Mouse (Mus musculus) midbrain, postnatal 0 days (tissue): ENCODE results near the gene Tmem42. TPM values are rescaled to one million over a fixed set of nuclear protein-coding genes. Genes with fewer than 3 reads are reported as not detected.

Source experiments
- ATAC-seq: fragments of 200-750 bp; cut with Nextera tagmentation; 2 replicates; pipeline ENCODE4 v1.8.0; 2017; ENCODE audit warnings: moderate number of reproducible peaks, mild to moderate bottlenecking, moderate TSS enrichment, moderate library complexity; ENCODE audit not compliant: low FRiP score
- DNase-seq: peaks from one replicate; pipeline ENCODE4 v3.0.0-alpha.2; 2015; ENCODE audit warnings: low spot score
- H3K27ac ChIP-seq: fragments of 300-500 bp; sonication (generic); 2 replicates; pipeline ENCODE4 v1.5.1; 2014; ENCODE audit warnings: low read depth, mild to moderate bottlenecking, low read length, mixed read lengths
- H3K27me3 ChIP-seq: fragments of 300-500 bp; sonication (generic); 2 replicates; pipeline ENCODE4 v1.6.1; 2014; ENCODE audit warnings: low read length, control low read depth, mixed read lengths; ENCODE audit not compliant: insufficient read depth
- H3K36me3 ChIP-seq: fragments of 300-500 bp; sonication (generic); 2 replicates; pipeline ENCODE4 v1.6.1; 2014; ENCODE audit warnings: low read length, control low read depth, mixed read lengths; ENCODE audit not compliant: insufficient read depth
- H3K4me1 ChIP-seq: fragments of 300-500 bp; sonication (generic); 2 replicates; pipeline ENCODE4 v1.6.1; 2014; ENCODE audit warnings: mild to moderate bottlenecking, control low read depth, antibody characterized with exemption, low read length, mixed read lengths; ENCODE audit not compliant: insufficient read depth
- H3K4me2 ChIP-seq: fragments of 300-500 bp; sonication (generic); 2 replicates; pipeline ENCODE4 v1.6.1; 2014; ENCODE audit warnings: low read depth, mild to moderate bottlenecking, low read length, mixed read lengths; ENCODE audit not compliant: poor library complexity, severe bottlenecking
- H3K4me3 ChIP-seq: fragments of 300-500 bp; sonication (generic); 2 replicates; pipeline ENCODE4 v1.5.1; 2014; ENCODE audit warnings: low read depth, mild to moderate bottlenecking, low read length, moderate library complexity
- H3K9ac ChIP-seq: fragments of 300-500 bp; sonication (generic); replicated peaks from 2 replicates; pipeline ENCODE4 v1.6.1; 2014; ENCODE audit warnings: mild to moderate bottlenecking, low read length, moderate library complexity, mixed read lengths; ENCODE audit not compliant: poor library complexity, severe bottlenecking
- H3K9me3 ChIP-seq: fragments of 300-500 bp; sonication (generic); 2 replicates; pipeline ENCODE4 v1.6.1; 2016; ENCODE audit warnings: low read length, control low read depth
- CTCF ChIP-seq: IDR thresholded peaks from 2 replicates; pipeline ENCODE4 v1.5.1; 2016; ENCODE audit warnings: antibody characterized with exemption, mild to moderate bottlenecking
- WGBS: fragments of 180-500 bp; shearing (Covaris S2); extraction: QIAGEN DNeasy Blood & Tissue Kit; methylation state at CpG from one replicate; pipeline ENCODE4 v1.1.7; 2014; 5-methylcytosine and 5-hydroxymethylcytosine counted together
- polyA plus RNA-seq: library from polyadenylated mRNA; unstranded; fragments of >200 nt; fragmentation: Nextera tagmentation; extraction: Ambion mirVana; gene quantifications from 2 replicates; pipeline ENCODE4 v1.2.1, GENCODE M21; 2015
- total RNA-seq: library from RNA; depleted of rRNA; stranded (reverse); fragments of >200 nt; gene quantifications from 2 replicates; pipeline ENCODE4 v1.2.3, GENCODE M21; 2014; rRNA removed

The Tmem42 gene
- total and polyA plus RNA-seq, 2 experiments from 2014 or later, result 18.4 to 32.5 TPM

DNA sequence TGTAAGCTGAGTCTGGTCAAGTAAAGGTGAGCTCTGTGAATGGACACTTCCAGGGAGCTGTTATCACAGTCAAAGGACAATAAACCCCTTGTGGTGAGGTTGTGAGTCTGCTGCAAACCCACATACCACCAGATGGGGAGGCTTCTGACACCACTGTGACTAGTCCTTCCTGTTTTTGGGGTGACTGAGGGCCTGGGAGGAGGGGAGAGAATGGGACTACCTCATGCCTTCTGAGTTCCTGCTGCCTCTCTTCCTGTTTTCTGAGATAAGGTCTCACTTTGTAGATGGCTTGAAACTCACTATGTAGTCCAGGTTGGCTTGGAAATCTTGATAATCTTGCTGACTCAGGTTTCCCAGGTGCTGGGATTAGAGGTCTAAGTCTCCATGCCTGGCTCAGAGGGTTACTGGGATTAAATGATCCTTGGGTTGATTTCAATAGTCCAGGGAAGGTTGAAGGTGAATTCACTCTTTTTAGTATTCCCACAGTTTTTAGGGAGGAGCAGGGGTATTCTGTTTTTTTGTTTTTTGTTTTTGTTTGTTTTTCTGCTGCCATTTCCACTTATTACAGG, 37.7 kb downstream of the Tmem42 start:
- Histone ChIP-seq H3K9me3 (no peaks in the 10 kb centered on the region), H3K36me3 (no peaks in the 10 kb centered on the region), H3K9ac (no peak overlapping the region), H3K4me1 (no peaks in the 10 kb centered on the region), H3K27me3 (no peaks in the 10 kb centered on the region), H3K4me2 (no peak overlapping the region), H3K27ac (no peak overlapping the region), H3K4me3 (no peak overlapping the region)
- TF ChIP-seq CTCF, result no peak
- ATAC-seq (no peak), DNase-seq (no peak)

DNA sequence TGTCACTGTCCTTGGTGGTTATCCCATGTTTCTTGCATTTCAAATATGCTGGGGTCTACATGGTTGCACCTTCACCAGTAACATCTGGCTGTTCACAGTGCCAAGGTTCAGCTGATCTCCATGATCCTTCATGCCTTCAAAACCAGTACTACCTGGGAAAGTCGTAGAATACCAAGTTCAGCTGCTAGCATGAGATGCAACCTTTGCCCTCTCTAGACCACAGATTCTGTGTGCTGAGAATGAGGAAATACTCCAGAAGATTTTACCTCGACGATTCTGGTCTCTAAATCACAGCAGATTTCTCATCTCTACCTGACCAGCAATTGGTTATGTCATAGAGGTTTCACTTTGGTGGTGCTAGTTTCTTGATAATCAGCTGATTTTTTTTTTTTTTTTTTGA, 39.0 kb downstream of the Tmem42 start:
- Histone ChIP-seq H3K4me1 (no peaks in the 10 kb centered on the region), H3K4me2 (no peak overlapping the region), H3K36me3 (no peaks in the 10 kb centered on the region), H3K9ac (no peak overlapping the region), H3K9me3 (no peaks in the 10 kb centered on the region), H3K27ac (no peak overlapping the region), H3K4me3 (no peak overlapping the region), H3K27me3 (no peaks in the 10 kb centered on the region)
- no peak for ATAC-seq
- no peak for TF ChIP-seq CTCF
- no peak for DNase-seq
- 88% methylated on average over 3 of the region's 3 CpGs for WGBS

Other genes with a start within 250 kb of the Tmem42 start
- gene Tcaim, start 215.8 kb upstream of the Tmem42 start, total RNA-seq, result 7.3 and 8.4 TPM in 2 replicates
- gene Tcaim, start 215.8 kb upstream of the Tmem42 start, polyA plus RNA-seq, result 6.6 and 7.1 TPM in 2 replicates
- gene Gm35549, start 177.3 kb upstream of the Tmem42 start, total RNA-seq, result not detected in 2 replicates
- gene Gm35549, start 177.3 kb upstream of the Tmem42 start, polyA plus RNA-seq, result 0.27 TPM in 1 of 2 replicates, not detected in the other
- 126 and 187 TPM in 2 replicates for gene Zfp445, start 155.3 kb upstream of the Tmem42 start, total RNA-seq
- 70.3 and 77.6 TPM in 2 replicates for gene Zfp445, start 155.3 kb upstream of the Tmem42 start, polyA plus RNA-seq
- 5.7 and 8.2 TPM in 2 replicates for gene Zkscan7, start 135.6 kb upstream of the Tmem42 start, total RNA-seq
- gene Zkscan7, start 135.6 kb upstream of the Tmem42 start, polyA plus RNA-seq, result 1.6 and 1.7 TPM in 2 replicates
- gene Zfp105, start 98.3 kb upstream of the Tmem42 start, total RNA-seq, result 8.7 and 10.0 TPM in 2 replicates
- 6.8 and 7.8 TPM in 2 replicates for gene Zfp105, start 98.3 kb upstream of the Tmem42 start, polyA plus RNA-seq
- gene 1110059G10Rik, start 70.3 kb upstream of the Tmem42 start, total RNA-seq, result 14.2 and 16.1 TPM in 2 replicates
- 35.9 and 39.2 TPM in 2 replicates for gene 1110059G10Rik, start 70.3 kb upstream of the Tmem42 start, polyA plus RNA-seq
- gene Kif15, start 70.3 kb upstream of the Tmem42 start, total RNA-seq, result 6.8 and 20.1 TPM in 2 replicates
- gene Kif15, start 70.3 kb upstream of the Tmem42 start, polyA plus RNA-seq, result 2.9 and 4.8 TPM in 2 replicates
- 0.27 and 0.47 TPM in 2 replicates for gene Tgm4, start 13.4 kb downstream of the Tmem42 start, total RNA-seq
- gene Tgm4, start 13.4 kb downstream of the Tmem42 start, polyA plus RNA-seq, result 0.42 and 0.48 TPM in 2 replicates
- 72.5 and 76.7 TPM in 2 replicates for gene Zdhhc3, start 91.9 kb downstream of the Tmem42 start, total RNA-seq
- 85.4 and 86.9 TPM in 2 replicates for gene Zdhhc3, start 91.9 kb downstream of the Tmem42 start, polyA plus RNA-seq
- 21.4 and 36.7 TPM in 2 replicates for gene Exosc7, start 91.9 kb downstream of the Tmem42 start, total RNA-seq
- 59.3 and 61.1 TPM in 2 replicates for gene Exosc7, start 91.9 kb downstream of the Tmem42 start, polyA plus RNA-seq
- gene Clec3b, start 129.6 kb downstream of the Tmem42 start, total RNA-seq, result 1.3 TPM in 2 replicates
- gene Clec3b, start 129.6 kb downstream of the Tmem42 start, polyA plus RNA-seq, result 3.7 and 4.9 TPM in 2 replicates
- gene Cdcp1, start 194.7 kb downstream of the Tmem42 start, total RNA-seq, result 0.44 and 0.61 TPM in 2 replicates
- gene Cdcp1, start 194.7 kb downstream of the Tmem42 start, polyA plus RNA-seq, result 0.17 and 0.25 TPM in 2 replicates
- 183 and 207 TPM in 2 replicates for gene Tmem158, start 239.4 kb downstream of the Tmem42 start, total RNA-seq
- 61.4 and 78.6 TPM in 2 replicates for gene Tmem158, start 239.4 kb downstream of the Tmem42 start, polyA plus RNA-seq